Comparison of ENCODE assay signal across 13 mouse cellular contexts in genomic region chr4:118059816-118060475, GRCm38 (mm10).
A peak's percentile ranks its signal among the peaks of the same experiment; 100 is the strongest.
DNase-seq lines count a peak whose midpoint lies in the region; ATAC-seq and TF ChIP-seq lines count a peak whose summit lies in the region.
"Had no signal": no experiment of that assay in that cellular context is flagged by ENCODE, and none has a peak within 500 bp of the region (broad histone marks: within the 10 kb centered on the region; RNA-seq: fewer than 3 reads in every experiment).

No protein-coding gene starts in this region.

- H3K27ac ChIP-seq in lung, embryonic 14.5 days (ENCODE audit: low read depth), result peak overlapping the region; percentile 4; the same call in 1 of the 2 replicates
- H3K27ac ChIP-seq in olfactory bulb, adult 2 months (ENCODE audit: insufficient read depth, low read depth, low read length), result peak overlapping the region; percentile 97
- H3K27ac ChIP-seq: liver, embryonic 13.5 days had no signal

- DNase-seq in heart, adult 11 months, result peak; percentile 97
- no peak for DNase-seq in heart, postnatal 36 days
- no peak for DNase-seq in lung, embryonic 14.5 days
- no peak for DNase-seq in lung, postnatal 4 days
- DNase-seq in brain, adult 2 months (ENCODE audit: low read depth, low spot score), result peak; percentile 69
- DNase-seq in adipocyte (ENCODE audit: low spot score), result no peak
- DNase-seq in kidney, postnatal 25 days, result no peak
- DNase-seq: cerebellum, adult 11 months; embryo, embryonic 11 days; liver, embryonic 13.5 days had no signal

- 69% methylated on average over 11 of the region's 11 CpGs for WGBS in lung, embryonic 14.5 days
- WGBS in olfactory bulb, adult 2 months, result 34% methylated on average over 11 of the region's 11 CpGs

- no peak overlapping the region for H3K4me3 ChIP-seq in lung, embryonic 14.5 days (ENCODE audit: low read depth, low read length)
- no peak overlapping the region for H3K4me3 ChIP-seq in olfactory bulb, adult 2 months (ENCODE audit: insufficient read depth, low read depth, low read length)
- H3K4me3 ChIP-seq: liver, embryonic 13.5 days had no signal

- no peak overlapping the region for H3K9ac ChIP-seq in lung, embryonic 14.5 days
- H3K9ac ChIP-seq: liver, embryonic 13.5 days had no signal

- H3K4me1 ChIP-seq in lung, embryonic 14.5 days (ENCODE audit: insufficient read depth), result peaks cover 22% of the 10 kb centered on the region; the same call in 1 of the 2 replicates
- peaks cover 57% of the 10 kb centered on the region for H3K4me1 ChIP-seq in olfactory bulb, adult 2 months (ENCODE audit: control insufficient read depth, insufficient read depth, low read length)

- intact Hi-C loops in heart, postnatal 36 days (cut with DNase I), result no loop called here

- H3K27me3 ChIP-seq in lung, embryonic 14.5 days (ENCODE audit: insufficient read depth, low read length), result no peaks in the 10 kb centered on the region
- H3K27me3 ChIP-seq: liver, embryonic 13.5 days had no signal

- H3K9me3 ChIP-seq in lung, embryonic 14.5 days (ENCODE audit: low read depth, low read length), result no peaks in the 10 kb centered on the region
- H3K9me3 ChIP-seq: G1E; liver, embryonic 13.5 days had no signal

- 0 out of 2 replicates have a peak, but pooled peaks have one; percentile 9 for TF ChIP-seq POLR2A in olfactory bulb, adult 2 months (IDR thresholded peaks at IDR 0.05; ENCODE audit: insufficient read depth, low read depth, low read length)

- no peaks in the 10 kb centered on the region for H3K36me3 ChIP-seq in lung, embryonic 14.5 days (ENCODE audit: insufficient read depth)
- H3K36me3 ChIP-seq: liver, embryonic 13.5 days had no signal

- no peak for TF ChIP-seq CTCF in lung, embryonic 14.5 days (IDR thresholded peaks at IDR 0.05; ENCODE audit: low read depth)
- TF ChIP-seq CTCF in olfactory bulb, adult 2 months (IDR thresholded peaks at IDR 0.05; ENCODE audit: insufficient read depth, low read depth, low read length), result no peak

- ATAC-seq in lung, embryonic 14.5 days (ENCODE audit: insufficient read depth), result no peak
- ATAC-seq: inflammation-experienced regulatory T-cells, adult 6 months had no signal

- no peak overlapping the region for H3K4me2 ChIP-seq in lung, embryonic 14.5 days
- H3K4me2 ChIP-seq: liver, embryonic 13.5 days had no signal

Comparison
In these comparisons a context has a peak if more than half of its experiments do, and no peak if none do; other contexts are left out.
1. DNase-seq: peak in heart, adult 11 months (single experiment) and brain, adult 2 months (single experiment); none in heart, postnatal 36 days (0 of 2), lung, embryonic 14.5 days (single experiment), lung, postnatal 4 days (0 of 2), adipocyte (single experiment) and kidney, postnatal 25 days (0 of 2).